ENCODE assay signal across 8 mouse cellular contexts in genomic region chr5:90661436-90661835, GRCm38 (mm10). TPM values are rescaled to one million over a fixed set of nuclear protein-coding genes. Genes with fewer than 3 reads are reported as not detected.
DNase-seq lines count a peak whose midpoint lies in the region; ATAC-seq and TF ChIP-seq lines count a peak whose summit lies in the region.

No protein-coding gene starts in this region.

- ATAC-seq in kidney, postnatal 0 days (replicated peaks; ENCODE audit: low FRiP score, low read depth) = peak; percentile 53; the same call in 1 of the 2 replicates

- H3K4me2 ChIP-seq in kidney, postnatal 0 days (ENCODE audit: low read length) = no peak overlapping the region

- no peaks in the 10 kb centered on the region for H3K27me3 ChIP-seq in heart, embryonic 10.5 days (ENCODE audit: insufficient read depth, poor library complexity, severe bottlenecking)
- peaks cover 8% of the 10 kb centered on the region for H3K27me3 ChIP-seq in E14TG2a.4 (ENCODE audit: insufficient read depth, low read length)
- no peaks in the 10 kb centered on the region for H3K27me3 ChIP-seq in kidney, postnatal 0 days (ENCODE audit: insufficient read depth, low read length)

- H3K9ac ChIP-seq in kidney, postnatal 0 days (ENCODE audit: low read depth, low read length) = no peak overlapping the region

- 21% methylated on average over 9 of the region's 9 CpGs for whole genome bisulfite sequencing in heart, embryonic 10.5 days
- 12% methylated on average over 9 of the region's 9 CpGs for WGBS in kidney, postnatal 0 days

- H3K4me3 ChIP-seq in heart, embryonic 10.5 days = no peak overlapping the region
- H3K4me3 ChIP-seq in E14TG2a.4 (replicated peaks; ENCODE audit: low read length) = no peak overlapping the region
- no peak overlapping the region for H3K4me3 ChIP-seq in kidney, postnatal 0 days (replicated peaks; ENCODE audit: low read depth, low read length)

- H3K9me3 ChIP-seq in heart, embryonic 10.5 days = no peaks in the 10 kb centered on the region
- H3K9me3 ChIP-seq in E14TG2a.4 (ENCODE audit: low read length) = peaks cover 7% of the 10 kb centered on the region
- no peaks in the 10 kb centered on the region for H3K9me3 ChIP-seq in kidney, postnatal 0 days (replicated peaks; ENCODE audit: low read length)

- intact Hi-C loops in gastrocnemius, postnatal 14 days (cut with DNase I; ENCODE audit: low total_unique reads) = loop anchor here (5.0 to 10.0 kb wide), 3 partner anchors 93 to 246 kb away; partner anchors contain the start of genes Cxcl3 and Cxcl5

- H3K36me3 ChIP-seq in heart, embryonic 10.5 days = no peaks in the 10 kb centered on the region
- no peaks in the 10 kb centered on the region for H3K36me3 ChIP-seq in E14TG2a.4 (ENCODE audit: insufficient read depth, low read length)
- no peaks in the 10 kb centered on the region for H3K36me3 ChIP-seq in kidney, postnatal 0 days (ENCODE audit: insufficient read depth, low read length)

- peak; percentile 45 for TF ChIP-seq CTCF in E14TG2a.4 (conservative IDR thresholded peaks at IDR 0.05; ENCODE audit: low read length)
- peak; percentile 92 for TF ChIP-seq CTCF in kidney, postnatal 0 days (IDR thresholded peaks at IDR 0.05; ENCODE audit: low read depth)

- no peaks in the 10 kb centered on the region for H3K4me1 ChIP-seq in heart, embryonic 10.5 days
- H3K4me1 ChIP-seq in E14TG2a.4 (replicated peaks; ENCODE audit: low read depth, low read length) = no peaks in the 10 kb centered on the region
- H3K4me1 ChIP-seq in kidney, postnatal 0 days (replicated peaks; ENCODE audit: insufficient read depth, low read length) = no peaks in the 10 kb centered on the region

- peak; percentile 65 for DNase-seq in heart, adult 8-10 months (ENCODE audit: low spot score)
- no peak for DNase-seq in heart, embryonic 10.5 days (ENCODE audit: low spot score)
- peak; percentile 69 to 82 for DNase-seq in cerebellum, postnatal 14 days
- DNase-seq in gastrocnemius, postnatal 14 days = peak; percentile 16
- peak; percentile 81 for DNase-seq in kidney, postnatal 0 days (ENCODE audit: low spot score)
- DNase-seq in lung, postnatal 25 days (ENCODE audit: low spot score) = peak; percentile 69
- peak; percentile 25 for DNase-seq in skeletal muscle tissue, adult 2 months (ENCODE audit: low read depth, low spot score)

- no peak overlapping the region for H3K27ac ChIP-seq in heart, embryonic 10.5 days
- no peak overlapping the region for H3K27ac ChIP-seq in kidney, postnatal 0 days

RNA-seq across cellular contexts. Expression of gene Rassf6, which starts 21.0 kb away (rescaled TPM):
- not detected for total RNA-seq in heart, adult 8-10 months (2022)
- 0.54 and 1.8 TPM in 2 replicates for polyA plus RNA-seq in heart, embryonic 10.5 days (2016; fragmentation: Nextera tagmentation; extraction: Ambion mirVana)
- not detected for total RNA-seq in gastrocnemius, postnatal 14 days (2021)
- polyA plus RNA-seq in kidney, postnatal 0 days (2015; fragmentation: Nextera tagmentation; extraction: Ambion mirVana) = 27.8 and 31.6 TPM in 2 replicates
